Mouse (Mus musculus) thymus, adult 2 months (tissue): ENCODE data around the gene Fam102b. TPM values are rescaled to one million over a fixed set of nuclear protein-coding genes. Genes with fewer than 3 reads are reported as not detected.

Source experiments
- DNase-seq: peaks from one replicate; pipeline ENCODE4 v3.0.0; 2021
- H3K27ac ChIP-seq: fragments of 200-500 bp; 2 replicates; pipeline ENCODE4 v1.5.1; 2012; ENCODE audit warnings: low read length, control low read depth; ENCODE audit not compliant: control insufficient read depth, insufficient read depth
- H3K27me3 ChIP-seq: fragments of 200-500 bp; 2 replicates; pipeline ENCODE4 v1.6.1; 2012; ENCODE audit warnings: mild to moderate bottlenecking, low read length, moderate library complexity, mixed read lengths; ENCODE audit not compliant: control insufficient read depth, insufficient read depth
- H3K36me3 ChIP-seq: fragments of 200-500 bp; 2 replicates; pipeline ENCODE4 v1.6.1; 2012; ENCODE audit warnings: mild to moderate bottlenecking, low read length, moderate library complexity; ENCODE audit not compliant: control insufficient read depth, insufficient read depth
- H3K4me1 ChIP-seq: fragments of 200-500 bp; replicated peaks from 2 replicates; pipeline ENCODE4 v1.6.1; 2012; ENCODE audit warnings: low read length; ENCODE audit not compliant: control insufficient read depth, insufficient read depth
- H3K4me3 ChIP-seq: fragments of 200-500 bp; 2 replicates; pipeline ENCODE4 v1.5.1; 2012; ENCODE audit warnings: mild to moderate bottlenecking, low read length, control low read depth, moderate library complexity; ENCODE audit not compliant: control insufficient read depth, insufficient read depth
- CTCF ChIP-seq: fragments of 200-500 bp; IDR thresholded peaks from 2 replicates; pipeline ENCODE4 v1.5.1; 2012; ENCODE audit warnings: mild to moderate bottlenecking, control low read depth, low read length, moderate library complexity, borderline replicate concordance; ENCODE audit not compliant: control insufficient read depth, poor library complexity, insufficient read depth; ENCODE audit errors: extremely low read depth
- POLR2A ChIP-seq: fragments of 200-500 bp; IDR thresholded peaks from 2 replicates; pipeline ENCODE4 v1.6.1; 2012; ENCODE audit warnings: mild to moderate bottlenecking, low read length, control low read depth, moderate library complexity; ENCODE audit not compliant: control insufficient read depth, poor library complexity, insufficient read depth; ENCODE audit errors: extremely low read depth
- WGBS: fragments of 180-500 bp; shearing (Covaris S2); methylation state at CpG from one replicate; pipeline ENCODE4 v1.1.7; 2018; 5-methylcytosine and 5-hydroxymethylcytosine counted together
- polyA plus RNA-seq: library from polyadenylated mRNA; depleted of rRNA; stranded (reverse); fragments of >200 nt; gene quantifications from 2 replicates; pipeline ENCODE4 v1.2.3, GENCODE M21; 2012

Gene Fam102b
- polyA plus RNA-seq, 1 experiment = 6.2 TPM

DNA sequence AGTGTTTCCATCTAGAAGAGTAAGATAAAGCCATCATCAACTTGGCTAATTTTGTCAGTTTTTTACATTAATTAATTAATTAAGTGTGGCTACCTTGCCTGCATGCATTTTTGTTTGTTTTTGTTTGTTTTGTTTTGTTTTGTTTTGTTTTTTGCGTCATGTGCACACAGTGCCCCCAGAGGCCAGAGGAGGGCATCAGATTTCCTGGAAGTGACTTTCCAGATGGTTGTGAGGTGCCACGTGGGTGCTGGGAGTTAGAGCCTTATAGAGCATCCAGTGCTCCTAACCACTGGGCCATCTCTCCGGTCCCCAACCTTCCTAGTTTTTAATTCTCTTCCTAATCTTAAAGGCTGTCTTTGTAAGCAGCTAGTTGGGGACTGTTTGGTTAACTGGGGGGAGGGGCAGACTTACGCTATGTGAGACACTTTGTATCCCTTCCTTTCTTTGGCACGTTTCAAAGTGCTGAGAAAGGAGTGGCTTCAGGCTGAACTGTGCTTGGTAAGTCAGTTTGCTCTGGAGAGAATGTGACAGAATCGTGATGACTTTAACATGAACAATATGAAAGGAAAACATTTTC is 20.4 kb upstream of the Fam102b start:
- 76% methylated on average over 6 of the region's 6 CpGs for WGBS
- Histone ChIP-seq H3K36me3 (no peaks in the 10 kb centered on the region), H3K27ac (no peak overlapping the region), H3K27me3 (no peaks in the 10 kb centered on the region), H3K4me1 (peaks cover 4% of the 10 kb centered on the region), H3K4me3 (no peak overlapping the region)
- no peak for TF ChIP-seq POLR2A
- no peak for TF ChIP-seq CTCF
- DNase-seq = no peak

DNA sequence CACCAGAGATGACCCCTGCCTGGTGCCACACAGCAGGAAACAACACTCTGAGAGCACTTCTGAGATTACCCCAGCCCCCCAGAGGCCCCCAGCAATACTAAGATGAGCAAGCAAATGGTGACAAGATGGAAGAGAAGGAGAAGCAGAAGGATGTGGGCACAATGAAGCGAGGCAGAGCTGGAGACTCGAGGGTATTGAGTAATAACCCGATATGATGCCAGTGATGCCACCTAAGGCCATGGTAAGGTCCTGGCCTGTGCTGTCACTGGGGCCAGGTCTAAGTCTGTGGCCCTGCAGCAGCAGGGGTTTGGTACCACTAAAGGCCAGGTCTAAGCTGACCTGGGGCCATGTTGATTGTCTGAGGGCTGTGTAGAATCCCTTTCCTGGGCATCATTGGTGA is 19.0 kb upstream of the Fam102b start:
- no peak overlapping the region for H3K4me3 ChIP-seq
- no peak for TF ChIP-seq POLR2A
- no peak for TF ChIP-seq CTCF
- no peaks in the 10 kb centered on the region for H3K27me3 ChIP-seq
- H3K36me3 ChIP-seq = no peaks in the 10 kb centered on the region
- no peak overlapping the region for H3K27ac ChIP-seq
- 70% methylated on average over 3 of the region's 3 CpGs for WGBS
- peaks cover 2% of the 10 kb centered on the region for H3K4me1 ChIP-seq
- no peak for DNase-seq

DNA sequence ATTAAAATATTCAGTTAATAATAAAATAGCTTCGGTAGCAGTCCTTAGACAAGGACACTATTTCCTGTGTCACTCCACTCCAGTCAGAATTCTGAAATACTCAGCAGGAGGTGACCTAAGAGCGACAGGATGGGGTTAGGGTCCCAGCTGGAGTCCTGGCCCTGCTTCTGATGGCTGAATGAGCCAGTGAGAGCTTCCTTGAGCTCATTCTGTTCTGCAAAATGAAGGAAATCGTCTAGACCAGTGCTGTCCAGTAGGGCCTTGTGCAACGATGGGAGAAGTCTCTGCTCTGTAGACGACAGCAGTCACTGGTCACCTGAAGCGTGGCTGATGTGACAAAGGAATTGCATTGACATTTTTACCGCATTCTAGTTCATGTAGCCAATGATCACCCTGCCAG is 16.0 kb upstream of the Fam102b start:
- no peak overlapping the region for H3K27ac ChIP-seq
- H3K4me3 ChIP-seq = no peak overlapping the region
- WGBS = 89% methylated on average over 7 of the region's 7 CpGs
- H3K27me3 ChIP-seq = no peaks in the 10 kb centered on the region
- no peaks in the 10 kb centered on the region for H3K36me3 ChIP-seq
- H3K4me1 ChIP-seq = no peaks in the 10 kb centered on the region; the same call in 1 of the 2 replicates
- TF ChIP-seq POLR2A (no peak), CTCF (no peak)
- no peak for DNase-seq

GRCm38 (mm10) chr3:109040908-109041307 is 13.5 kb upstream of the Fam102b start:
- H3K4me1 ChIP-seq = no peaks in the 10 kb centered on the region
- WGBS = 95% methylated on average over 4 of the region's 4 CpGs
- H3K4me3 ChIP-seq = no peak overlapping the region
- no peaks in the 10 kb centered on the region for H3K27me3 ChIP-seq
- no peak overlapping the region for H3K27ac ChIP-seq
- TF ChIP-seq CTCF = no peak
- TF ChIP-seq POLR2A = no peak
- no peaks in the 10 kb centered on the region for H3K36me3 ChIP-seq
- no peak for DNase-seq

- Histone ChIP-seq H3K4me3 (no peak overlapping the region), H3K27ac (no peak overlapping the region), H3K27me3 (no peaks in the 10 kb centered on the region), H3K4me1 (no peaks in the 10 kb centered on the region), H3K36me3 (no peaks in the 10 kb centered on the region)
- no peak for DNase-seq
- WGBS = 89% methylated on average over 1 of the region's 1 CpGs
- TF ChIP-seq POLR2A (no peak), CTCF (no peak)
These were observed 7.0 kb upstream of the Fam102b start for GRCm38 (mm10) chr3:109034411-109034810.

DNA sequence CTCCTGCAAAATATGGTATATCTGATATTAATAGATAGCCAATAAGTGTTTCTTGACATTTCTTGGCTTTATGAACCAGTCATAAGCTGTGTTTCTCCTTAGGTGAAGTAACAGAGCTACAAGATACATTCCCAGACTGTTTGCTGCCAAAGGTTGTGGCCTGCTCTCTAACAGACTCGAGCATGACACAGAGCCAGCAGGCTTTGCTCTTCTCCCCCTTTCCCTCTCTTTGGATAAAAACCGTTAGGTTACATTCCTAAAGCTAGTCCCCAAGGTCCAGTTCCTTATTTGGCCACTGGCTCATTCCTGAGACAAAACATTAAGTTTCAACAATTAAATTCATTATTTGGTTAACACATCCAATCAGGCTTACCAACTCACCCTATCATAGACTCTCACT is 4.9 kb upstream of the Fam102b start:
- no peak for DNase-seq
- Histone ChIP-seq H3K4me3 (no peak overlapping the region), H3K36me3 (no peaks in the 10 kb centered on the region), H3K27ac (no peak overlapping the region), H3K4me1 (no peaks in the 10 kb centered on the region; the same call in 1 of the 2 replicates), H3K27me3 (no peaks in the 10 kb centered on the region)
- TF ChIP-seq POLR2A (no peak), CTCF (no peak)
- WGBS = 82% methylated on average over 2 of the region's 2 CpGs

DNA sequence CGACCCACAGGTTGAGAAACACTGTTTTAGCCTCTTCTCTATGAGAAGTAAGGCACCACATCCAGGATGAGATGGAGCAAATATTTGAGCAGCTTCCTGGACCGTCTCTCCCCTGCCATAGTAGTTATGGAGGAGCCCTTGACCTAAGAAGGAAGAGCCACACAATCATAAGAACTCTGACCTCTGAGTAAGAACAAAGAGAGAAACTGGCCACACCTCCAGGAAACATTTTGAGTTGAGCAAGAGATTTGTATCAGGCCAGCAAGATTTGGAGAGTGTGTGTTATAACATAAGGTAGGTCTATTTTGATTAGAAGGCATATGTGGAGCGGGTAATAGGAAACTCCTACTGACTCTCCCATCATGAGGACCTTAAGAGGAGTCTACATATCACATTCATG is 4.2 kb upstream of the Fam102b start:
- Histone ChIP-seq H3K36me3 (no peaks in the 10 kb centered on the region), H3K27ac (no peak overlapping the region), H3K27me3 (no peaks in the 10 kb centered on the region), H3K4me3 (no peak overlapping the region), H3K4me1 (peaks cover 1% of the 10 kb centered on the region; the same call in 1 of the 2 replicates)
- no peak for DNase-seq
- WGBS = 71% methylated on average over 3 of the region's 3 CpGs
- no peak for TF ChIP-seq CTCF
- TF ChIP-seq POLR2A = no peak
